Mouse (Mus musculus) skeletal muscle tissue, postnatal 0 days (tissue): ENCODE data around the gene Snrnp48. TPM values are rescaled to one million over a fixed set of nuclear protein-coding genes. Genes with fewer than 3 reads are reported as not detected.

Experiments
- polyA plus RNA-seq: library from polyadenylated mRNA; unstranded; fragments of >200 nt; fragmentation: Nextera tagmentation; extraction: Ambion mirVana; gene quantifications from 2 replicates; pipeline ENCODE4 v1.2.1, GENCODE M21; 2015

Snrnp48 gene
- polyA plus RNA-seq: 14.7 and 16.7 TPM in 2 replicates

GRCm38 (mm10) chr13:38204702-38205482 is at the start of gene Snrnp48:
Snrnp48 (plus strand) TSS chr13:38204938.

Other genes with a start within 250 kb of the Snrnp48 start
- 39.4 and 58.9 TPM in 2 replicates for gene Ssr1, start 210.7 kb upstream of the Snrnp48 start, polyA plus RNA-seq
- gene Riok1, start 167.9 kb upstream of the Snrnp48 start, polyA plus RNA-seq: 21.2 and 23.8 TPM in 2 replicates
- gene Cage1, start 167.9 kb upstream of the Snrnp48 start, polyA plus RNA-seq: 0.58 and 0.80 TPM in 2 replicates
- gene Dsp, start 53.6 kb upstream of the Snrnp48 start, polyA plus RNA-seq: 0.04 and 2.0 TPM in 2 replicates
- 1.6 and 2.1 TPM in 2 replicates for gene Bmp6, start 140.2 kb downstream of the Snrnp48 start, polyA plus RNA-seq